Mouse (Mus musculus): Measurements from ENCODE around the gene Axin2. TPM values are rescaled to one million over a fixed set of nuclear protein-coding genes. Genes with fewer than 3 reads are reported as not detected.

The Axin2 gene
- polyA plus RNA-seq, 1 experiment from 2014 or later: 19.7 TPM

GRCm38 (mm10) chr11:108909396-108910195 is 10.6 kb upstream of the Axin2 start:
- H3K4me2 ChIP-seq (replicated peaks): peak overlapping the region; percentile 56
- 0 out of 2 replicates have a peak overlapping the region, but pooled peaks have one; percentile 31 for H3K9ac ChIP-seq
- H3K9me3 ChIP-seq: 0 out of 2 replicates have a peak, but pooled peaks cover 3% of the 10 kb centered on the region
- ATAC-seq (ENCODE audit: low FRiP score, low read depth): no peak
- 11% methylated on average over 21 of the region's 24 CpGs for WGBS
- H3K36me3 ChIP-seq: no peaks in the 10 kb centered on the region
- H3K27me3 ChIP-seq: 0 out of 2 replicates have a peak, but pooled peaks cover 9% of the 10 kb centered on the region
- peak overlapping the region; percentile 20 for H3K4me3 ChIP-seq
- H3K27ac ChIP-seq: no peak overlapping the region
- H3K4me1 ChIP-seq: peaks cover 36% of the 10 kb centered on the region

DNA sequence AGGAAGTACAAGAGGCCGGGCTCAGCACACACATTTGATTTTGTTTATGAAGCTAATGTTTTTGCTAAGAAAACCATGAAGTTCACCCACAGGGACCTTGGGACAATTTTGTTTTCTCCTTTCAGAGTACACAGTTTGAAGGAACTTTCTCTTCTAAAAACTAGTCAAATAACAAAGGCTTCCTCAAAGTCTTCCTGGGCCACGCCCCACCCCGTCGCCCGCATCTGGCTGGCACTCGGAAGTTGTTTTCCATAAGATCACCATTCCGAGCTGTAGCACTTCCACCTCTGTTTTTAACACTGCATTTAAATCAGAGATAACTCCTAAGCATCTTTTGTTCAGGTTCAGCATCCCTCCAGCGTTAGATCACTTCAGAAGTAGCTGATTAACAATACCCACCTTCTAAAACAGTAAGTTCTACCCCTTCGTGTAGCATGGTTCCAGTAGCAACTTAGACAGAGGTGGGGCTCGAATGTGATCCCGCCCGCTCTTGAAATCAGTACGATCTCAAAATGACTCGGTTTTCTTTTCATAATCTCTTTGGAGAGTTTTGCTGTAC is 9.7 kb upstream of the Axin2 start:
- no peak overlapping the region for H3K27ac ChIP-seq

DNA sequence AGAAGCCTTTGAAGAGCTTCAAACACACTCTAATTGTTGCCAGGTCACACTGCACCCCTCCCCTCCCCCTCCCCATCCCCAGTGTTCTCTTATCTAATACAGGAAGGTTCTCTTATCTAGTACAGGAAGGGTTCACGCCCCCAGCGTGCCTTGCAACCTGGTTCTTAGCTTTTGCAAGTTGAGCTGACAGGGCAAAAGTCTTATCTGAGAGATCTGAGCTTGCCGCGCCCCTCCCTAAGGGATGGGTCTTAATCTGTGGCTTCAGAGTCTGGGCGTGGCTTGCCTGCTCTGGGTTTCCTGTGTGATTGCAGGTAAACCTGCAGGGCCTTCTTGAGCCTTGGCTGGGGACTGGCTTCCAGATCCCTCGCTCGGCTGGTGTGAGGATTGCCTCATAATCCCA is 9.2 kb upstream of the Axin2 start:
- no peak overlapping the region for H3K27ac ChIP-seq
- no peak for ATAC-seq (ENCODE audit: low FRiP score, low read depth)

More for the DNA sequence above, 9.7 kb upstream of the Axin2 start:
- 0 out of 2 replicates have a peak overlapping the region, but pooled peaks have one; percentile 3 for H3K4me3 ChIP-seq
- 0 out of 2 replicates have a peak, but pooled peaks cover 3% of the 10 kb centered on the region for H3K9me3 ChIP-seq
- 9% methylated on average over 14 of the region's 14 CpGs for WGBS
- H3K27me3 ChIP-seq: 0 out of 2 replicates have a peak, but pooled peaks cover 9% of the 10 kb centered on the region
- H3K9ac ChIP-seq: 0 out of 2 replicates have a peak overlapping the region, but pooled peaks have one; percentile 31
- no peak for ATAC-seq (ENCODE audit: low FRiP score, low read depth)
- peak overlapping the region; percentile 56 for H3K4me2 ChIP-seq (replicated peaks)
- H3K4me1 ChIP-seq: peaks cover 33% of the 10 kb centered on the region
- H3K36me3 ChIP-seq: no peaks in the 10 kb centered on the region

DNA sequence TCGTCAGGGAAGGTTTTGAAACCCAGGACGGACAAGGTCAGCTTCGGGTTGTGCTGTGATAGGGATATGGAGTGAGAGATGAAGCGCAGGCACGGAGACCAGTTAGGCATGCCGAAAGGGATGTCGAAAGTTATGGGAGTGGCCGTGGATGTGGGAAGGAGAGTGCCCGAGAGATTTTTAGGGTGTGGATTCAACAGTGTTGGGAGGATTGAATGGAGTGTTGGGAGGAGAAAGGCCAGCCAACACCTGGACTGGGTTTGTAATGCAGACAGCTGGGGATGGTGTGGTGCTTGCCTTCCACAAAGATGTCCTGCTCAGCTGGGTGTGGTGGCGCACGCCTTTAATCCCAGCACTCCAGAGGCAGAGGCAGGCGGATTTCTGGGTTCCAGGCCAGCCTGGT is 8.0 kb upstream of the Axin2 start:
- Histone ChIP-seq H3K4me1 (peaks cover 23% of the 10 kb centered on the region), H3K27ac (no peak overlapping the region), H3K9ac (no peak overlapping the region), H3K4me3 (no peak overlapping the region), H3K36me3 (no peaks in the 10 kb centered on the region), H3K27me3 (0 out of 2 replicates have a peak, but pooled peaks cover 9% of the 10 kb centered on the region), H3K9me3 (0 out of 2 replicates have a peak, but pooled peaks cover 3% of the 10 kb centered on the region), H3K4me2 (replicated peaks) (no peak overlapping the region)
- ATAC-seq (ENCODE audit: low FRiP score, low read depth): no peak
- 92% methylated on average over 12 of the region's 12 CpGs for WGBS

More for the DNA sequence above, 9.2 kb upstream of the Axin2 start:
- Histone ChIP-seq H3K4me3 (0 out of 2 replicates have a peak overlapping the region, but pooled peaks have one; percentile 3), H3K36me3 (no peaks in the 10 kb centered on the region), H3K4me2 (replicated peaks) (peak overlapping the region; percentile 56), H3K9ac (no peak overlapping the region), H3K27me3 (0 out of 2 replicates have a peak, but pooled peaks cover 9% of the 10 kb centered on the region), H3K4me1 (peaks cover 28% of the 10 kb centered on the region), H3K9me3 (0 out of 2 replicates have a peak, but pooled peaks cover 3% of the 10 kb centered on the region)
- WGBS: 33% methylated on average over 7 of the region's 7 CpGs

- peak overlapping the region; percentile 21; the same call in 1 of the 2 replicates for H3K4me2 ChIP-seq (replicated peaks)
Measured at GRCm38 (mm10) chr11:108917422-108918324, 2.5 kb upstream of the Axin2 start.

GRCm38 (mm10) chr11:108920636-108921505 is 722 bp downstream of the Axin2 start:
- H3K4me2 ChIP-seq (replicated peaks): peak overlapping the region; percentile 88
- H3K9me3 ChIP-seq: no peaks in the 10 kb centered on the region
- peak overlapping the region; percentile 100 for H3K27ac ChIP-seq
- peak overlapping the region; percentile 85 for H3K4me3 ChIP-seq
- peak; percentile 87 for ATAC-seq (ENCODE audit: low FRiP score, low read depth)
- peaks cover 11% of the 10 kb centered on the region for H3K36me3 ChIP-seq
- peak overlapping the region; percentile 97 for H3K9ac ChIP-seq
- H3K27me3 ChIP-seq: no peaks in the 10 kb centered on the region
- H3K4me1 ChIP-seq: peaks cover 55% of the 10 kb centered on the region
- under 1% methylated on average over 90 of the region's 104 CpGs for WGBS

More at GRCm38 (mm10) chr11:108917422-108918324, 2.5 kb upstream of the Axin2 start:
- Histone ChIP-seq H3K9ac (no peak overlapping the region), H3K36me3 (no peaks in the 10 kb centered on the region), H3K4me1 (peaks cover 26% of the 10 kb centered on the region), H3K27ac (peak overlapping the region; percentile 61; the same call in 1 of the 2 replicates), H3K9me3 (0 out of 2 replicates have a peak, but pooled peaks cover 3% of the 10 kb centered on the region), H3K4me3 (no peak overlapping the region), H3K27me3 (no peaks in the 10 kb centered on the region)
- no peak for ATAC-seq (ENCODE audit: low FRiP score, low read depth)
- WGBS: 34% methylated on average over 12 of the region's 12 CpGs

- Histone ChIP-seq H3K27ac (peak overlapping the region; percentile 100), H3K9ac (peak overlapping the region; percentile 97), H3K4me2 (replicated peaks) (peak overlapping the region; percentile 88), H3K9me3 (no peaks in the 10 kb centered on the region), H3K4me1 (peaks cover 64% of the 10 kb centered on the region), H3K4me3 (peak overlapping the region; percentile 85), H3K27me3 (no peaks in the 10 kb centered on the region), H3K36me3 (peaks cover 13% of the 10 kb centered on the region)
- WGBS: under 1% methylated on average over 59 of the region's 62 CpGs
- 0 out of 2 replicates have a peak, but pooled peaks have one; percentile 12 for ATAC-seq (ENCODE audit: low FRiP score, low read depth)
Measured at GRCm38 (mm10) chr11:108921506-108922455, 1.6 kb downstream of the Axin2 start.

- peak overlapping the region; percentile 100 for H3K27ac ChIP-seq
- no peak for ATAC-seq (ENCODE audit: low FRiP score, low read depth)
- peak overlapping the region; percentile 88 for H3K4me2 ChIP-seq (replicated peaks)
- peak overlapping the region; percentile 85 for H3K4me3 ChIP-seq
- H3K9me3 ChIP-seq: no peaks in the 10 kb centered on the region
- H3K36me3 ChIP-seq: peaks cover 22% of the 10 kb centered on the region
- H3K4me1 ChIP-seq: peaks cover 69% of the 10 kb centered on the region
- H3K27me3 ChIP-seq: no peaks in the 10 kb centered on the region
- WGBS: under 1% methylated on average over 32 of the region's 32 CpGs
- peak overlapping the region; percentile 97 for H3K9ac ChIP-seq
Measured at GRCm38 (mm10) chr11:108922511-108923187, 2.5 kb downstream of the Axin2 start.

- H3K9ac ChIP-seq: peak overlapping the region; percentile 97
- H3K9me3 ChIP-seq: no peaks in the 10 kb centered on the region
- peaks cover 22% of the 10 kb centered on the region for H3K36me3 ChIP-seq
- H3K4me1 ChIP-seq: peaks cover 69% of the 10 kb centered on the region
- peak overlapping the region; percentile 88 for H3K4me2 ChIP-seq (replicated peaks)
- H3K27ac ChIP-seq: peak overlapping the region; percentile 100
- under 1% methylated on average over 17 of the region's 17 CpGs for WGBS
- no peaks in the 10 kb centered on the region for H3K27me3 ChIP-seq
- H3K4me3 ChIP-seq: peak overlapping the region; percentile 85
- no peak for ATAC-seq (ENCODE audit: low FRiP score, low read depth)
Measured at GRCm38 (mm10) chr11:108923188-108923575, 3.0 kb downstream of the Axin2 start.
